Mouse (Mus musculus) spleen, postnatal 36 days (tissue): Measurements from ENCODE around the gene Gm45140.
A peak's percentile ranks its signal among the peaks of the same experiment; 100 is the strongest.

Source experiments
- DNase-seq, 2 experiments: peaks; one replicate each; pipeline ENCODE4 v3.0.0; 2022; ENCODE audit warnings: low spot score in 2 of 2, mixed read lengths in 1 of 2

The Gm45140 gene

DNA sequence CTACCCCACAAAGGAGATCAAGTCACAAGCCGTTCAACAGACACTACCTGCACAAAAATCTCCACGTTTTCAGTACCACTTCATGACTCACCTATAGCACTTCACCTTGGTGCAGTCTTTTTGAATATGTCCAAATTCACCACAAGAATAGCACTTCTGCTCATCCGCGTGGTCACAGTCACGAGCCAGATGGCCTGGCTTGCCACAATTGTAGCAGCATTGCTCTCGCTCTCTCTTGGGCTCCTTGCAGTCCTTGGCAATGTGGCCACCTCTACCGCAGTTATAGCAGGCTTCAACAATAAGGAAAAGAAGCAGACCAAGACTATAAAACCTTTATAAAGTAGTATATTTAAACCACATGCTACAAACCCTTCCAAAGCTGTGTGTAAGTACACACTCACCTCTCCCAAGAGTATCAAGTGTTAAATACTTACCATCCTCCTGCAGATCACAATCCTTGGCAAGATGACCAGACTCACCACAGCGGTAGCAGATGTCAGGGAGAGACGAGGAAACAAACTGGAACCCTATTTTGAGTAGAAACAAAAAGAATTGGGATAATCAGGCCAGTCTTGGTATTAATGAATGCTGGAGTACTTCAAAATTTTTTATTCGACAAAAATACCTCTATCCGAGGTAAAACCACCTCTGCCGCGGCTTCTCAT is 9.6 kb upstream of the Gm45140 start:
- no peak for DNase-seq

GRCm38 (mm10) chr6:87842254-87842653 is 6.7 kb upstream of the Gm45140 start:
- no peak for DNase-seq

GRCm38 (mm10) chr6:87841635-87842034 is 6.0 kb upstream of the Gm45140 start:
- DNase-seq = no peak

DNA sequence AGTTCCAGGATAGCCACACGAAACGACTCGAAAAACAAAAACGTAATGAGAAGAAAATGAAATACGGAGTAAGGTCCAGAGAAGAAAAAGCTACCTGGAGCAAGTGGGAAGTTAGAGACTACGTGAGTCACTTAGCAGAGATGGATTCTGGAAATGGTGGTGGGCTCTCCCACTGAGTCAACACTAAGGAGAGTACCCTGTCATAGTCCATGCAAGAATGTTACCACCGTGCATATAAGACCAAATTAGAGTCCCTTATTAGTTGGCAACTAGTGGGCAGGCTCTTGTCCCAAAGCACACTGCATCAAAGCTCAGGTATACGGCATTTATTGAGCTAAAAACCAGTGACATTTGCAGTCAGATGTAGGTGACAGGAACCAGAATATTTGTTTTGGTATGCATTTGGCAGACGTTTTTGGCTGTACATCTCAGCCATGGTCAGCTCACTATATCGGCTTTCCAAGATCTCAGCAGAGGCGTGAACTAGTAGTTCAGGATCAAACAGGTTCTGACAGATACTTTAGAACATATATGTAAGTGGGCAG is 4.3 kb upstream of the Gm45140 start:
- DNase-seq = no peak

GRCm38 (mm10) chr6:87838551-87839197 is 3.1 kb upstream of the Gm45140 start, which contains the start of gene Isy1:
Gene Isy1, minus strand, starts transcription at chr6:87838798.
- peak; percentile 94 for DNase-seq

- no peak for DNase-seq
Observed at GRCm38 (mm10) chr6:87820366-87820765, 15.2 kb downstream of the Gm45140 start.

DNA sequence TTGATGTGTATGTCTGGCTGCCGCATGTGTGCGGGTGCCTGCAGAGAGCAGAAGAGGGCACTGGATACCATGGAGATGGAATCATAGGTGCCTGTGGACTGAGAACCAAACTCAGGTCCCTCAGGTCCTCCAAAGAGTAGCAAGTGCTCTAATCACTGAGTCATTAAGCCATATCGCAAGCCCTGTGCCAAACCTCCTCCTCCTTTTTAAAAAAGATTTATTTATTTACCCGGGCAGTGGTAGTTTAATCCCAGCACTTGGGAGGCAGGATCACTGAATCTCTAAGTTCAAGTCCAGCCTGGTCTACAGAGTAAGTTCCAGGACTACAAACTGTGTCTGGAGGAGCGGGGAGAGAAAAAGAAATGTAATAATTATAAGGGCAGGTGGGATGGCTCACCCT is 21.1 kb downstream of the Gm45140 start:
- no peak for DNase-seq

DNA sequence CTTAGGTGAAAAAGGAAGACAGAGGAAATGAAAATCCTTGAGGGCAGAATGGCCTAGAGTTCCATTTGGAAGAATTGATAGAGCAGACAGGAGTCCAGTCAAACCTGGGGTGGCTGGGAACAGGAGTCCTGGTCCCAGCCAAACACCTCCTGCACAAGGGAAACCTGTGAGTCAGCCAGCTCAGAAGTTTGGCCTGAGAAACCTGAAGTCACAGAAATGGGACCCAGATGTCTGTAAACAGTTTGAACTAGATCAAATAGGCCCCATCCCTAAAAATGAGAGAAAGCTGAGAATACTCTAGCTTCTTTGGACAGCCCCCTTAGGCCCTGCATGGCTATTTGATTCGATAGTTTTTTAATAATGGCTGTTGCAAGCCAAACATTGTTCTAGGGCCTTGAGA is 22.9 kb downstream of the Gm45140 start:
- DNase-seq = no peak

DNA sequence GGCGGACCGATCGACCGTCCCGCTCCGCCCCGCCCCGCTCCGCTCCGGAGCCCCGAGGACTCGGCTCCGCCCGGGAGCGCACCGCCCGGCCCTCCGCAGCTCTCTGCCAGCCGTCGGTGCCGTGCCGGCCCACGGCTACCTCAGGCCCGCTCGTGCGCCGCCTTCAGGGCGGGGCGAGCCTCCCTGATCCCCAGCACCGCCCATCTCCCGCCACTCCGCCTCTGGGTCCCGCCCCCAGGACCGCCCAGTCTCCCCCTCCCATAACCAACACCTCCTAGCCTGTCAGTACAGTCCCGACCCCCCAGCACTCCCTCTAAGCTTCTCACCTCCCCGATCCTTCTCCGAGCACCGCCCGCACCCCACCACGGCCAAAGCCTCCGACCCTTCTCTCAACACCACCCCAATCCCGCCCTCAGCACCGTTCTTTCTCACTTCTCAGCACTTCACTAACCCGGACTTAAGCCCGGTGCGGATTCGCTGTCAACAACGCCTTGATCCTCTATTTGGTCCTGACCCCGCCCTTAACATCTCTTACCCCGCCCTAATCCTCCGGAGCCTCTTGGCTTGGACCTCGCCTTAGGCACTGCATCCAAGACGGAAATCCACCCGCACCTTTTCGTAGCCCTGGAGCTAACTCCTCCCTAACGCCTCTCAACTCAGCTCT is 23.8 kb downstream of the Gm45140 start, which contains the start of gene Rab43:
Rab43 (minus strand) TSS at position 490 of the 664 bp plus-strand sequence.
- DNase-seq = peak; percentile 93

- peak; percentile 75 to 82 for DNase-seq
Observed at GRCm38 (mm10) chr6:87810713-87811669, 24.6 kb downstream of the Gm45140 start.

GRCm38 (mm10) chr6:87810311-87810710 is 25.3 kb downstream of the Gm45140 start:
- DNase-seq = no peak

DNA sequence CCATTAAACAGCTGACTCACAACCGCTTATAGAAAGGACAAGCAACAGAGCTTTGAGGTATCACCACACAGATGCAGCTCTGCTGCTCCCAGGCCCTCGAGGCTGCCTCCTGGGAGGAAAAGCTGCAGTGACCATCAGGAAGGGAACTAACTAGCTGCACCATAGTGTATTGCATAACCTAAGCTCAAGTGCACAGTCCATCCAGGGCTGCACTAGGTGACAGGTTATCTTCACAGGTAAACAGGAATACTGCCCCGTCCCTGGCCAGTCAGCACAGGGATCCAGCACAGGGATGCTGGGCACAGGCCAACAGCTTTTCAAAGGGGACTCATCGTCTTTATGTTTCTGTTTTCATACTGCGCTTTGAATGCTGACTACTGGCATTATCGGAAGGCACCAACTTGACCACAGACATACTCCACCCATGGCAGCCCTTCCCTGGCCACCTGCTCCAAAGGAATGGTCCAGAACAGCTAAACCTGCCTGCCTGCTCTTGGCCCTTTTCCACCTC is 25.9 kb downstream of the Gm45140 start:
- peak; percentile 42 to 67 for DNase-seq

DNA sequence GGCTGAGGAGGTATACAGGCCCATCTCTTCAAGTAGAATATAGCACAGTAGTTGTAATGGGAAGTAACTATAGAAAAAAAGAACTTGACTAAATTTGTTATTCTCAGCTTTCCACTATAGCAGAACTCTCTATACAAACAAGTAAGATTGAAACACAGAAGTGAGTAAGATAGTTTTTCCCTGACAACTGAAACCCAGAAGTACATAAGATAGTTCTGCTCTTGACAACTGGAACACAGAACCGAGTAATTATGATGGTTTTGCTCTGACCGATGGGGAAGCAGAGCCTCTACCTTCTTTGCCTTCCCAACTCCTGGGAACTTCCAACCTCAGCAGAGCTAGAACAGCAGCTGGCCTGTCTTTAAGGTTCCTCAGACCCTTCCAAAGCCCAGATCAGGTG is 26.5 kb downstream of the Gm45140 start:
- peak in 1 of 2 experiments; percentile 25 for DNase-seq

DNA sequence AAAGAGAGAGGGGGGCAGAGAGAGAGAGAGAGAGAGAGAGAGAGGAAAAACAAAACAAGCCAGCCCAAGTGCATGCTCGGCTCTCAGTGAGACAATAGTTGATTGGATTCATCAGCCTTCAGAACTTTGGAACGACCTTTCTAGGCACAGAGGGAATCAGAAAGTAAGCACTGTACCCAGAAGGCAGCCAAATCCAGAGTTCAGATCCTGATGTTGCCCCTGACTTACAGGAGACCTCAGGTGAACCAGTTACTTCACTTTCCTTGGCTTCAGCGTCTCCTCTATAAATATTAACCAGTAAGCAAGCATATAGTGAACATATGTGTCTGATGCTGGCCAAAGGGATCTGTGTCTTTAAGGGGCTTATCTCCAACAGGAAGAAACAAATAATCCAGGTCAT is 27.1 kb downstream of the Gm45140 start:
- no peak for DNase-seq

DNA sequence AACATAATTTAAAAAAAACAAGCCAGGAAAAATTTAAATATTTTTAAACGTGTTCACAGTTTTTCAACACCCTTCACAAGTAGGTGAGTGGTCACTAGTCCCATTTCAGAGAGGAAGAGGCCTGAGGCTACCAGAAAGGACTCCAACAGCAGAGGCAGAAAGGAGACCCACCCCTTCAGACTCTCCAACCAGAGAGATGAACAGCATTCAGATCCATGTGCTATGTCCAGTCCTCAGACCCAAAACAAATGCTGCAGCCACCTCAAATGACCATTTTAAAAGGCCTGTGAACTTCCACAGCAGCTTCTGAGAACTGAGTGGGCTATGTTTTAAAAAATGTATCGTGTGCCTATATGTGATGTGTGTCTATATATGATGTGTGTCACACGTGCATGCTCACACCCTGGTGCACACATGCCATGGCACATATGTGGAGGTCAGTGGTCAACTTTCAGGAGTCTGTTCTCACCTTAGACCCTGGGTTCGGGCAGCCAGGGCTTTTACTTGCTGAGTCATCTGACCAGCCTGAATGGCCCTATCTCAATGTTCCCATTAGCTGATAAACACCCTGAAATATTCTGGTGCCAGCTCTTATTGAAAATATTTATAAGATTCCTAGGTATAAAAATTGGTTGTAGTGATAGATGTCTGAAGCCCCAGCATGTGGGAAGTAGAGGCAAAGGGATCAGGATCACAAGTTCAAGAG is 27.7 kb downstream of the Gm45140 start:
- DNase-seq = no peak

GRCm38 (mm10) chr6:87806857-87807256 is 28.7 kb downstream of the Gm45140 start:
- no peak for DNase-seq

- peak; percentile 53 to 57 for DNase-seq
Observed at GRCm38 (mm10) chr6:87806028-87806427, 29.6 kb downstream of the Gm45140 start.

DNA sequence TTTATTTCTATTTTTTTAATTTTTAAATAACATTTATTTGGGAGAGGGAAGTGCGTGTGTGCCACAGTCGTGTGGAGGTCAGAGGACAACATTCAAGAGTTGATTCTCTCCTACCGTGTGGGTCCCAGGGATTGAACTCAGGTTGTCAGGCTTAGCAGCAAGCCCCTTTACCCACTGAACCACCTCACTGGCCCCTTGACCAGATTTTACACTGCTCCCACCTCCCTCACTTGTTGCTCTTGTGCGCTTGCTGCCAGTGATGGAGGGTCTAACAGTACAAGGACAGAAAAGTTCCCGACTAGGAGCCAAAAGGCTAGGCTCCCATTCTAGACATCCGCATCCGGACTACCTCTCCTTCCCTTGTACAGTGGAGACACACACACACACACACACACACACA is 30.1 kb downstream of the Gm45140 start:
- no peak for DNase-seq

DNA sequence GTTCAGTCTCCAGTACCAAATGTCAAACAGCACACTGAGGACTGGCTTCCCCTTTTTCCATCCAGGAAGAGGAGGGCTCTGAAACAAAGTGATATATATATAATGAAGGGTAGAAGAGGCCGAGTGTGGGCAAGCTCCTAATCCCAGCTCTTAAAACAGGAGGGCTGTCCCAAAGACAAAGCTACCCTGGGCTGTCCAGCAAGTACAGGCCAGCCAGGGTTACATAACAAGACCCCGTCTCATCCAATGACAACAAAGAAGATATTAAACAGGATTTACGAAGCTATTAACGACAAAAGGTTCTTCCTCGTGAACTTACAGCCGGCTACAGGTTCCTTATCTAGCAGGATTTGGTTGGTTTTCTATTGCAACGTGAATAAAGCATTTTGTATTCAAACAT is 30.7 kb downstream of the Gm45140 start:
- no peak for DNase-seq

GRCm38 (mm10) chr6:87804036-87804435 is 31.6 kb downstream of the Gm45140 start:
- no peak for DNase-seq

DNA sequence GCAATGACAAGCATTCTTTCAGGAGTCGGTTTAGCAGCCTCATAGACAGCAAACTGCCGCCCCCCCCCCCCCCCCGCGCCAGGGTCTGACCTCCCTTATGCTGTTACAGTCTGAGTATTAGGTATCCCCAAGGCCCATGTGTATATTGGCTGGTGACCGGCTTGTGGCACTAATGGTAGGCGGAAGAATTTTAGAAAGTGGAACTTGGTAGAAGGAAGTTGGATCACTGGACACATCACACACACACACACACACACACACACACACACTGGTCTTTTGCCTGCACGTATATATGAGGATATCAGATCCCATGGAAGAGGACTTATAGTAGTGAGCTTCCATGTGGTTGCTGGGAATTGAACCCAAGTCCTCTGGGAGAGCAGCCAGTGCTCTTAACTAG is 33.1 kb downstream of the Gm45140 start:
- DNase-seq = no peak
